Mouse (Mus musculus) layer of hippocampus, adult 11-12 months (tissue): Measurements from ENCODE around the gene Cdk5rap3.

ENCODE experiments used
- DNase-seq: peaks from one replicate; pipeline ENCODE4 v3.0.0; 2022; ENCODE audit warnings: low spot score

Cdk5rap3 gene

GRCm38 (mm10) chr11:96895886-96896285 is 20.4 kb downstream of the Cdk5rap3 start:
- no peak for DNase-seq

GRCm38 (mm10) chr11:96893203-96893842 is 23.0 kb downstream of the Cdk5rap3 start:
- DNase-seq = no peak

- DNase-seq = no peak
Observed at GRCm38 (mm10) chr11:96891784-96892527, 24.3 kb downstream of the Cdk5rap3 start.

GRCm38 (mm10) chr11:96886942-96887546 is 29.3 kb downstream of the Cdk5rap3 start:
- no peak for DNase-seq

- no peak for DNase-seq
Observed at GRCm38 (mm10) chr11:96885901-96886340, 30.4 kb downstream of the Cdk5rap3 start.

GRCm38 (mm10) chr11:96880296-96880695 is 36.0 kb downstream of the Cdk5rap3 start:
- no peak for DNase-seq

GRCm38 (mm10) chr11:96879359-96879758 is 36.9 kb downstream of the Cdk5rap3 start:
- no peak for DNase-seq

- DNase-seq = no peak
Observed at GRCm38 (mm10) chr11:96878715-96879114, 37.6 kb downstream of the Cdk5rap3 start.

DNA sequence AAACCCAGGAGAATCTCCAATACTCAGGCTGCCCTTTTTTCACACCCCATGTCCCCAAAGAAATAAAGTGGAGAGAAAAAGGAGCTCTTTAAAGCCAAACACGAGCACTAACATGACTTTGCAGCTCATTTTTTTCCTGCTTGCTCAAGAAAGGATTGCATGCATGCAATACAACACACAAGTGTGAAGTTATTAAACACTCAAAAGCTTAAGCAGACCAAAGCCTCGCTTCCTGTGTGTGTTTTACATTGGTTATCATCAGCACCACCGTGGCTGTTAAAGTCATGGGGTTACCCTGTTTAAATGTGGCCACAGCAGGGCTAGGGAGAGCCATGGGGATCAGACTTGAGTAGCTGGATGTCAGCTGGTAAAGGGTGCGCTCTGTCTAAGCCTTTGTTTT is 39.2 kb downstream of the Cdk5rap3 start:
- DNase-seq = no peak

DNA sequence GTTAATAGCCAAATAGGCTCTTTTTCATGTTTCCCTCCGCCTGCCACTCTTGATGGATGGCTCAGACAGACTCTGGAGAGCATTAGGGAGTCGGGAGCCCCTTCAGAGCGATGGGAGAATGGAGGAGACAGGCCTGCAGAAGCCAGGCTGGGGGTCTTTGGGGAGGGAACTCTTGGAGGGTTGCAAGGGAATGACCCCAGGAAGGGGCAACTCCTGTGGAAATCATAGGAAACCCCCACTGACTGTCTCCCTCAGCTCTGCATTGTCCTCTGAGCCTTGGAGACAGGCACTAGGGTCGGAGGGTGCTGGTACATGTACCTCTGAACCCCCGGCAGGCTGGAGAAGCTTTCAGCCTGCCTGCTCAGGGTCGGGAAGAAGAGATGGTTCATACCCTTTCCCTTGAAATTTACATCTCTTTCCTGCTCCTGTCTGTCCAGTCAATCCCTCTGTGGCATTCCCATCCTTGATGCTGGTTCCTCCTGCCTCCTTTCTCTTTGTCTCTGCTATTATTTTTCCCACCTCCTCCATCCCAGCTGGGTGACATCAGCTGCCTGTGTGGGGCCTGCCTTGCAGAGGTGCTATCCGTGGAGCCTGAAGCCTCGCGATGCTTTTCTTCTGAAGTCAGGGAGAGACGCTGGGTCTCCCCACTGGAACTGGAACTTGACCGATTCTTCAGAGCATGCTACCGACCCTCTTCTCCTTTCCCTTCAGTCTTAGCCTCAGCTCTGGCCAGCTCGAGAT is 39.8 kb downstream of the Cdk5rap3 start:
- no peak for DNase-seq

DNA sequence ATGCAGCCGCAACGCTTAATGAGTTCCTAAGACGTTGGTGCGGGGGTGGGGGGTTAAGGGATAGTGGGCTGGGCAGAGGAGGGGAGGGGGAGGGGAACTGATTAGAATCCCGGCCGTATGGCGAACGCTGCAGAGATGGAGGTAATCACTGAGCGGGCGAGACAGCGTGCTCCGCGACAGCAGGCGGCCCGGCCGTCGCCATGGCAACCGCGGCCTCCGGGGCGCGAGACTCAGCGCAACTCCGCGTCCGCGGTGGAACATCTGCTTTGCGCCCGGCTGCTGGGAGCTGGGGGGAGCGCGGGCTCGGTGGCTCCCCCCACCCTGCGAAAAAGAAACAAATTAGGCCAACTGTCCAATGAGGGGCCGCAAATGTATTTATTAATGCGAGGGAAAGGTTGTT is 40.6 kb downstream of the Cdk5rap3 start:
- DNase-seq = peak; percentile 82

DNA sequence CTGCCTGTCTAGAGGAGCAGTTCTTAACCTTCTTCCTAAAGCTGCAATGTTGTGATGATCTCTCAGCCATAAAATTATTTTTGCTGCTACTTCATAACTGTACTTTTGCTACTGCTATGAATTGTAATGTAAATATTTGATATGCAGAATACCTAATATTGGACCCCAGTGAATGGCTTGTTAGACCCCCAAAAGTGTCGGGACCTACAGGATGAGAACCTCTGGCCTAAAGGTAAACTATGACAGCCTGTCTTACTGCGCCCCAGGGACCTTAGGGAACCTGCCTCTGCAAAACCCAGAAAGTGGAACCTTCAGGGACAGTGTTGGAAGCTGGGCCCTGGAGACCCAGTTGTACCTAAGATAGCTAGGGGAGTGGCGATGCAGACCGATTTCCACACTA is 41.0 kb downstream of the Cdk5rap3 start:
- no peak for DNase-seq

DNA sequence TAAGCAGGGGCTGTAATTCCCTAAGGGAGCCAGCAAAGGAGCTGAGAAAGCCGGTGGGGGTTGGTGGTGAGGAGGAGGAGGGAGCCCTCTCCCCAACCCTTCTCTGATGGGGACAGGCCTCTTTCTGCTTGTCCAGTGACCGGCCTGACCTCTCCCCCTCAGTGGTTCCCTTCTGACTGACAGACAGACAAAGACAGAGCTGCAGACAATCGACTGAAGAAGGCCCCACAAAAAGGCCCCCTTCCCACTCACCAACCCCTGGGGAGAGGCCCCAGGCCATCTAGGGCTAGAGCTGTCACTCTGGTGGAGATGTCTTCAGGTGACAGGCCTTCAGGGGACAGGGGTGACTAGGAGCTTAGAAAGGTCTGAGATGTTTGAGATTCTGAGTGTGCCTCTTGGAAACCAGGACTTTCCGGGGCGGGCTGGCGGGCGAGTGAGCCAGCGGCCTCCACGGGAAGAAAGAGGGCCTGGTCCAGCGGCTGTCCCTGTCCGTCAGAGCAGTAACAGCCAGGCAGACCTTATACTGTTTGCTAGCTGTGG is 42.6 kb downstream of the Cdk5rap3 start:
- DNase-seq = no peak

GRCm38 (mm10) chr11:96872441-96873379 is 43.6 kb downstream of the Cdk5rap3 start:
- no peak for DNase-seq

- DNase-seq = peak; percentile 86
Observed at GRCm38 (mm10) chr11:96867149-96867548, 49.1 kb downstream of the Cdk5rap3 start.

DNA sequence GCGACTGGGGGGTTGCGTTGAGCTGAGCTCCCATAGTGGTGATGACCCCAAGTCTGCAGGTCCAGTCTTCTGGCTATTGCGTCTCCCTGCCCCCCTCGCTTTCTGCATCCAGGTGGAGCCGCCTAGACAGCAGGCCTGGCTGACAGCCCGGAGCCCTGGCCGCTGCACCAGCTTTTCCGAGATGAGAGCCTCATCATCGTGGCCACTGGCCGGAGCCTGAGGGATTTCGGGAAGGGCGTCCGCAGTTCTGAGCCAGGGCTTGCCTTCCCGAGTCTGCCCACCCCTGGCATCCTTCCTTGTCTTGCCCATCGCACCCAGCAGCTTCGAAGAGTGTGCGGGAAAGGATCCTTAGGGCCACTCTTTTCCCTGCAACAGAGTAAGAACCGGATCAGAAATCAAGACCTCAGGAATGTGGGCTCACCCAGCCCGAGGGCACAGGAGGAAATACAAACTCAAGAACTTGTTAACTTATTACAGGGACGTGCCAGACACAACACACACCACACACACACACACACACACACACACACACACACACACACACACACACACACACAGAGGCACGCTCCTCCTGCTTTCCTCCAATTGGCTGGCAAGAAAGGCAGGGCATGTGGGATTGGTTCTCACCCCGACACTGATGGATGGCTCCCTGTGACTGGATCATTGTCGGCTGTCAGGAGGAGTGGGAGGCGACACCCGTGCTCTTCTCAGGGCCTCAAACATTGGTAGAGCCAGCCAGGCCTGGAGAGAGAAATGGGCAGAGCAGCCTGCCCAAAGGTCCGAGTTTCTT is 52.9 kb downstream of the Cdk5rap3 start:
- DNase-seq = no peak

DNA sequence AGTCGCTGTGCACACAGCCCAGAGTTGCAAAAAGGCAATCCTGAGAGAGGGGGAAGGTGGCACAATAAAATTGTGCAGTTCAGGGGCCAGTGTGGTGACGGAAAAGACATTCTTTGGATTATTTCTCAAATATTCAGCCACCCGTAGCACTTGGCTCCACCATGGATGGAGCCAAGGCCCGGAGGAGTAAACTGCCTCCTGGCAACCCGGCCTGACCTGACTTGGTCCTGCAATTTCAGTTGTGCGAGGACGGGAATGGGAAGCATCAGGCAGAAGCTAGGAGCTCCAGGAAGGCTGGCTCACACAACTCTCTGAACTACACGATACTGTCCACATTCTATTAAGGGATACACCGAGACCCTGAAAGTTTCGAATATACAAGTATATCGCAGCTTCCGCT is 53.8 kb downstream of the Cdk5rap3 start:
- no peak for DNase-seq

DNA sequence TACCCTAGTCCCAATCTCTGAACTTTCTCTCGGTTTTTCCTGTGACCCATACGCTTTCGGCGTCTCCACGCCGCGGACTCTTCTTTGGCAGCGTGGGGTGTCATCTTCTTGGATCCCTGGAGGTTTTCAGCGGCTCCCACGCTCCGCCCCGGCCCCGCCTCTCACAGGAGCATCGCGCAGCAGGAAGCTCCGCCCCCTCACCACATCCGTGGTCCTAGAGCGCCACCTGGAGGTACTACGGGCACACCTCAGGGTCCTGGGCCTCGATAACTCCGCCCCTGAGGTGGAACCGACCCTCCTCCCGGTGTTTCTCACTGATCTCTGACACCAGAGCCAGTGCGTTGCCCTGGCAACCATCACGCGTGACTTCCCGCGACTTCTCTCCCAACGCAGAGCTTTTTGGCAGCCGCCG is 54.4 kb downstream of the Cdk5rap3 start:
- DNase-seq = peak; percentile 94

DNA sequence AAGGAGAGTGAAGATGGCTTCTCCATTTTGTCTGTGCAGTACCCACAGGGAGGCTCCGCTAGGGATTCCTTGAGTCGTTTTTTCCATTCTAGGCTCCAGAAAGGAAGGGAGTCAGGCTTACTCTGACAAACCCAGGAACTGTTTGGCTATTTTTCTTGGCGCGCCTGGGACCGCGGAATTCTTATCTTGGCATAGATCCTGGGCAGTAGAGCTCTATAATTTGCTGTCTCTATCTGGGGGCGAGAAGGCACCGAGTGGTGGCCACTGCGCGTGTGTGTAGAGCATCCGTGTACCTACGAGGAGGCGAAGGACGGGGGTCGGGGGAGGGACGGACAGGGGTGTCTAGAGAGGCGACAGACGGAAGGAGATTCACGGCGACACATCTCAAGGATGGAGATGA is 54.9 kb downstream of the Cdk5rap3 start:
- no peak for DNase-seq

DNA sequence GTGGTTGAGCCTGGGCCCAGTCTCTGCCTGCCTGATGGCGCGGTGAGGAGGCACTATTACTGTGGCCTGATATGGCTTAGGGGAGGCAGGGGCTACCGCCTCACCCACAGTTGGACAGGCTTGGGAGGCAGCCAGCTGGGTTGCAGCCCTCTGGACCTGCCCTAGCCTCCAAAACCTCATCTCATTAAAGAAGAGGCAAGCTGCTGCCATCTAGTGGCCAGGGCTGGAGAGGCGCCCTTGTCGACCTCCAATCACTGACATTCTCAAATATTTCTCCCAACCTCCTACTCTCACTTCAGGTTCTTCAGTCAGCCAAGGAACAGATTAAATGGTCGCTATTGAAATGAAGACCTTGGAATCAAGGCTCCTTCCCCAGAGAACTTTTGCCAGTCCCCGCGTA is 55.7 kb downstream of the Cdk5rap3 start:
- peak; percentile 79 for DNase-seq
